Mouse (Mus musculus) thymus, postnatal 25 days (tissue): Measurements from ENCODE around the gene Tcte1.

Experiments
- DNase-seq: peaks from one replicate; pipeline ENCODE4 v3.0.0; 2022

The Tcte1 gene

GRCm38 (mm10) chr17:45566360-45567161, 43.3 kb downstream of the Tcte1 start:
- no peak for DNase-seq

- DNase-seq = no peak
Measured at GRCm38 (mm10) chr17:45567162-45567601, 43.9 kb downstream of the Tcte1 start.

GRCm38 (mm10) chr17:45568990-45569389, 45.8 kb downstream of the Tcte1 start:
- no peak for DNase-seq

GRCm38 (mm10) chr17:45569999-45570398, 46.8 kb downstream of the Tcte1 start:
- DNase-seq = no peak

- peak; percentile 80 for DNase-seq
Measured at GRCm38 (mm10) chr17:45572103-45573086, 49.2 kb downstream of the Tcte1 start.

GRCm38 (mm10) chr17:45573087-45573779, 50.0 kb downstream of the Tcte1 start, which contains the start of gene Hsp90ab1:
Hsp90ab1 (minus strand) TSS chr17:45573271.
- DNase-seq = peak; percentile 100

GRCm38 (mm10) chr17:45573780-45574123, 50.5 kb downstream of the Tcte1 start:
- DNase-seq = peak; percentile 98

GRCm38 (mm10) chr17:45574129-45574761, 51.0 kb downstream of the Tcte1 start:
- peak; percentile 81 for DNase-seq

- no peak for DNase-seq
Measured at GRCm38 (mm10) chr17:45575123-45575897, 52.1 kb downstream of the Tcte1 start.

GRCm38 (mm10) chr17:45578242-45578641, 55.0 kb downstream of the Tcte1 start:
- DNase-seq = no peak

GRCm38 (mm10) chr17:45578843-45579242, 55.6 kb downstream of the Tcte1 start:
- peak; percentile 54 for DNase-seq

GRCm38 (mm10) chr17:45579554-45579953, 56.3 kb downstream of the Tcte1 start:
- no peak for DNase-seq

GRCm38 (mm10) chr17:45580958-45581477, 57.8 kb downstream of the Tcte1 start:
- DNase-seq = no peak

- DNase-seq = peak; percentile 79
Measured at GRCm38 (mm10) chr17:45581567-45581983, 58.3 kb downstream of the Tcte1 start.

- DNase-seq = no peak
Measured at GRCm38 (mm10) chr17:45582188-45582587, 59.0 kb downstream of the Tcte1 start.

GRCm38 (mm10) chr17:45582715-45583355, 59.6 kb downstream of the Tcte1 start:
- peak; percentile 58 for DNase-seq

GRCm38 (mm10) chr17:45584096-45584896, 61.1 kb downstream of the Tcte1 start:
- DNase-seq = no peak

- peak; percentile 82 for DNase-seq
Measured at GRCm38 (mm10) chr17:45584939-45585678, 61.9 kb downstream of the Tcte1 start.
